Mouse (Mus musculus): ENCODE results near the gene Snap23. TPM values are rescaled to one million over a fixed set of nuclear protein-coding genes. Genes with fewer than 3 reads are reported as not detected.
"Not testable (repeated sequence)": the region's sequence is repeated elsewhere in the genome, so short reads cannot be mapped to it uniquely, and the experiment has no call there.

Gene Snap23
- polyA plus RNA-seq, 1 experiment from 2014 or later = 57.5 TPM

- Histone ChIP-seq H3K9me3 (replicated peaks) (no peaks in the 10 kb centered on the region), H3K4me1 (replicated peaks) (peaks cover 10% of the 10 kb centered on the region), H3K36me3 (peaks cover under 1% of the 10 kb centered on the region; the same call in 1 of the 2 replicates), H3K9ac (peak overlapping the region; percentile 94), H3K27me3 (replicated peaks) (no peaks in the 10 kb centered on the region), H3K4me3 (peak overlapping the region; percentile 89), H3K4me2 (peak overlapping the region; percentile 65), H3K27ac (ENCODE audit: poor library complexity, severe bottlenecking) (peak overlapping the region; percentile 78; the same call in 1 of the 2 replicates)
- ATAC-seq (ENCODE audit: insufficient number of reproducible peaks, low FRiP score) = no peak
- WGBS = 19% methylated on average over 9 of the region's 9 CpGs
Measured at GRCm38 (mm10) chr2:120562859-120563234, 4.6 kb upstream of the Snap23 start.

GRCm38 (mm10) chr2:120563235-120563990, 4.1 kb upstream of the Snap23 start, which contains the start of gene Zfp106:
Gene Zfp106, minus strand, starts transcription at chr2:120563843.
- peak; percentile 83 for ATAC-seq (ENCODE audit: insufficient number of reproducible peaks, low FRiP score)
- H3K36me3 ChIP-seq = no peaks in the 10 kb centered on the region; the same call in 1 of the 2 replicates
- 0% methylated on average over 49 of the region's 50 CpGs for WGBS

GRCm38 (mm10) chr2:120564548-120565188, 2.8 kb upstream of the Snap23 start:
- H3K27ac ChIP-seq (ENCODE audit: poor library complexity, severe bottlenecking); H3K4me2 ChIP-seq; ATAC-seq (ENCODE audit: insufficient number of reproducible peaks, low FRiP score); H3K9me3 ChIP-seq (replicated peaks); H3K9ac ChIP-seq; H3K36me3 ChIP-seq; H3K4me3 ChIP-seq; H3K27me3 ChIP-seq (replicated peaks): not testable (repeated sequence)
- H3K4me1 ChIP-seq (replicated peaks) = peaks cover 14% of the 10 kb centered on the region
- WGBS = 74% methylated on average over 4 of the region's 4 CpGs

More at GRCm38 (mm10) chr2:120563235-120563990, 4.1 kb upstream of the Snap23 start, which contains the start of gene Zfp106:
- H3K27me3 ChIP-seq (replicated peaks) = no peaks in the 10 kb centered on the region
- H3K27ac ChIP-seq (ENCODE audit: poor library complexity, severe bottlenecking) = peak within 1 kb of the TSS; percentile 78
- H3K9me3 ChIP-seq (replicated peaks) = no peaks in the 10 kb centered on the region
- H3K4me1 ChIP-seq (replicated peaks) = peaks cover 10% of the 10 kb centered on the region
- H3K4me2 ChIP-seq = peak within 1 kb of the TSS; percentile 65
- H3K9ac ChIP-seq = peak within 1 kb of the TSS; percentile 94
- H3K4me3 ChIP-seq = peak within 1 kb of the TSS; percentile 89

DNA sequence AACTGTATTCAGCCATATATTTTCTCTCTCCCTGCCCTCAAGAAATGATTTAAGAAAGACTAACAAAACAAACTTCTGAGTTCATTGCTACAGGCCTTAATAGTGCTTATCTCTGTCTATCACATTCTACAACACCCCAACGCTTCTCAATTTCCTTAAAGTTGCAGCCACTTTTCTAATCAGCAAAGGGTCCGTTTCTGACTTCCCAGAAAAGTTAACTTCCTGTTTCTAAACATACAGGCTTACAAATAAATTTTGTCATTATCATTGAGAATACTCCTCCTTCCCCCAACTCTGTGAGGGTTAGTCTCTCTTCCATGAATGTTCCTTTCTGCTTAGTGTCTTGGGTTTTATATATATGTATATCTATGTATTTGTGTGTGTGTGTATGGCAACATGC, 2.1 kb upstream of the Snap23 start:
- Histone ChIP-seq H3K27ac (ENCODE audit: poor library complexity, severe bottlenecking) (no peak overlapping the region), H3K4me3 (no peak overlapping the region), H3K4me1 (replicated peaks) (peaks cover 14% of the 10 kb centered on the region), H3K9ac (no peak overlapping the region), H3K27me3 (replicated peaks) (no peaks in the 10 kb centered on the region), H3K36me3 (no peaks in the 10 kb centered on the region; the same call in 1 of the 2 replicates), H3K9me3 (replicated peaks) (no peaks in the 10 kb centered on the region), H3K4me2 (no peak overlapping the region)
- 60% methylated on average over 2 of the region's 2 CpGs for WGBS
- ATAC-seq (ENCODE audit: insufficient number of reproducible peaks, low FRiP score) = no peak

GRCm38 (mm10) chr2:120567798-120568320, 388 bp downstream of the Snap23 start:
- WGBS = under 1% methylated on average over 22 of the region's 22 CpGs
- Histone ChIP-seq H3K9ac (peak overlapping the region; percentile 75), H3K4me1 (replicated peaks) (peaks cover 14% of the 10 kb centered on the region), H3K27me3 (replicated peaks) (no peaks in the 10 kb centered on the region), H3K4me2 (peak overlapping the region; percentile 77), H3K27ac (ENCODE audit: poor library complexity, severe bottlenecking) (peak overlapping the region; percentile 91), H3K9me3 (replicated peaks) (no peaks in the 10 kb centered on the region), H3K4me3 (peak overlapping the region; percentile 66), H3K36me3 (peaks cover 10% of the 10 kb centered on the region)
- ATAC-seq (ENCODE audit: insufficient number of reproducible peaks, low FRiP score) = peak; percentile 77

- 92% methylated on average over 3 of the region's 3 CpGs for WGBS
- no peaks in the 10 kb centered on the region for H3K27me3 ChIP-seq (replicated peaks)
Measured at GRCm38 (mm10) chr2:120571081-120571480, 3.6 kb downstream of the Snap23 start.

GRCm38 (mm10) chr2:120572161-120572560, 4.7 kb downstream of the Snap23 start:
- H3K4me2 ChIP-seq; H3K9me3 ChIP-seq (replicated peaks); H3K4me3 ChIP-seq; H3K4me1 ChIP-seq (replicated peaks); H3K9ac ChIP-seq; H3K27me3 ChIP-seq (replicated peaks); H3K27ac ChIP-seq (ENCODE audit: poor library complexity, severe bottlenecking); ATAC-seq (ENCODE audit: insufficient number of reproducible peaks, low FRiP score): not testable (repeated sequence)
- WGBS = 94% methylated on average over 3 of the region's 3 CpGs
- H3K36me3 ChIP-seq = peaks cover 10% of the 10 kb centered on the region

More at GRCm38 (mm10) chr2:120571081-120571480, 3.6 kb downstream of the Snap23 start:
- no peak overlapping the region for H3K27ac ChIP-seq (ENCODE audit: poor library complexity, severe bottlenecking)
- H3K9me3 ChIP-seq (replicated peaks) = no peaks in the 10 kb centered on the region
- H3K4me3 ChIP-seq = no peak overlapping the region
- H3K9ac ChIP-seq = no peak overlapping the region
- H3K4me2 ChIP-seq = no peak overlapping the region
- no peak for ATAC-seq (ENCODE audit: insufficient number of reproducible peaks, low FRiP score)
- H3K4me1 ChIP-seq (replicated peaks) = peaks cover 9% of the 10 kb centered on the region
- H3K36me3 ChIP-seq = peaks cover 10% of the 10 kb centered on the region

DNA sequence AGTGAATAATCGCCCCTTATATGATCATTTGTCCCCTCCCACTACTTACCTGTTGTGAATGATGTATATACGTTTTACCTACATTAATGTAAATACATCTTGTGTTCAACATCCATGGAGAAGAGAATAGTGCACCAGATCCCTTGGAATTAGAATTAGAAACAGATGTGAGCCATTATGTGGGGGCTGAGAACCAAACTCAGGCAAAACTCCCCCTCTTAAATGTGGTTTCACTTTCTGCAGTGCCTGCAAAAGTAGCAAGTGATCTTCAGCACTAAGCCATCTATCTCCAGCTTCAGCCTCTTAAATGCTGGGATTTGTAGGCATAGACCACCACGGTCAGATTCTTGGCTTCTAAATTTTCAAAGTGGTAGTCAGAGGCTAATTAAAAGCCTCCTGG, 7.7 kb downstream of the Snap23 start:
- WGBS = 90% methylated on average over 3 of the region's 3 CpGs

GRCm38 (mm10) chr2:120575978-120576377, 8.5 kb downstream of the Snap23 start:
- WGBS = 69% methylated on average over 2 of the region's 2 CpGs
- no peak overlapping the region for H3K27ac ChIP-seq (ENCODE audit: poor library complexity, severe bottlenecking)
- H3K4me3 ChIP-seq = no peak overlapping the region
- ATAC-seq (ENCODE audit: insufficient number of reproducible peaks, low FRiP score) = no peak
- no peak overlapping the region for H3K9ac ChIP-seq
- H3K27me3 ChIP-seq (replicated peaks) = no peaks in the 10 kb centered on the region
- H3K4me2 ChIP-seq = no peak overlapping the region
- 0 out of 2 replicates have a peak, but pooled peaks cover 7% of the 10 kb centered on the region for H3K4me1 ChIP-seq (replicated peaks)
- no peaks in the 10 kb centered on the region for H3K9me3 ChIP-seq (replicated peaks)
- peaks cover 14% of the 10 kb centered on the region for H3K36me3 ChIP-seq

More for the DNA sequence above, 7.7 kb downstream of the Snap23 start:
- no peak overlapping the region for H3K4me3 ChIP-seq
- no peak overlapping the region for H3K4me2 ChIP-seq
- H3K27me3 ChIP-seq (replicated peaks) = no peaks in the 10 kb centered on the region
- peaks cover 13% of the 10 kb centered on the region for H3K36me3 ChIP-seq
- H3K27ac ChIP-seq (ENCODE audit: poor library complexity, severe bottlenecking) = no peak overlapping the region
- no peaks in the 10 kb centered on the region for H3K9me3 ChIP-seq (replicated peaks)
- H3K9ac ChIP-seq = no peak overlapping the region
- 0 out of 2 replicates have a peak, but pooled peaks cover 7% of the 10 kb centered on the region for H3K4me1 ChIP-seq (replicated peaks)
- no peak for ATAC-seq (ENCODE audit: insufficient number of reproducible peaks, low FRiP score)

GRCm38 (mm10) chr2:120577799-120578198, 10.3 kb downstream of the Snap23 start:
- no peaks in the 10 kb centered on the region for H3K27me3 ChIP-seq (replicated peaks)
- peaks cover 17% of the 10 kb centered on the region for H3K4me1 ChIP-seq (replicated peaks)
- H3K9me3 ChIP-seq (replicated peaks) = no peaks in the 10 kb centered on the region
- no peak overlapping the region for H3K4me2 ChIP-seq
- H3K9ac ChIP-seq = no peak overlapping the region
- 73% methylated on average over 4 of the region's 4 CpGs for WGBS
- no peak for ATAC-seq (ENCODE audit: insufficient number of reproducible peaks, low FRiP score)
- H3K27ac ChIP-seq (ENCODE audit: poor library complexity, severe bottlenecking) = no peak overlapping the region
- H3K4me3 ChIP-seq = no peak overlapping the region
- H3K36me3 ChIP-seq = peaks cover 5% of the 10 kb centered on the region; the same call in 1 of the 2 replicates

DNA sequence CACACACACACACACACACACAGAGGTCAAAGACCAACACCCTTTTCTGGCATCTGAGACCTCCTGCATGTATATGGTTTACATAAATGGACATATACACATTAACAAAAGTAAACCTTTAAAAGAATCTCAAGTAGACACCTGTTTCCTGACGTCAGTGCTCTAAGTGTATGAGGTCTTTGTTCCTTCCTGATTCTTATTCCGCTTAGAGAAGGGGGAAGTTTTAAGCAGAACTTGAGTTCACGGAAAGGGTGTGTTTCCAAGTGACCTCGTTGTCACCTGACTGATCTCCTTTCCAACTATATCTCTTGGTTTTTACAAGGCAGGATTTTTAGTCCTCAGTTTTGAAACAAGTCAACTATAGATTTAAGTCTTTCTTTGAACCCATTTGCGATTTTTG, 10.8 kb downstream of the Snap23 start:
- ATAC-seq (ENCODE audit: insufficient number of reproducible peaks, low FRiP score) = no peak
- Histone ChIP-seq H3K27me3 (replicated peaks) (no peaks in the 10 kb centered on the region), H3K4me1 (replicated peaks) (peaks cover 17% of the 10 kb centered on the region), H3K4me2 (no peak overlapping the region), H3K4me3 (no peak overlapping the region), H3K9ac (no peak overlapping the region), H3K9me3 (replicated peaks) (no peaks in the 10 kb centered on the region), H3K36me3 (peaks cover 5% of the 10 kb centered on the region; the same call in 1 of the 2 replicates), H3K27ac (ENCODE audit: poor library complexity, severe bottlenecking) (no peak overlapping the region)
- 64% methylated on average over 5 of the region's 5 CpGs for WGBS
